Mouse (Mus musculus) neural tube, embryonic 10.5 days (tissue): ENCODE measurements around the gene Ccnl2.

Source experiments
- DNase-seq: peaks from one replicate; pipeline ENCODE4 v3.0.0-alpha.2; 2017; ENCODE audit warnings: low spot score; ENCODE audit errors: extremely low spot score

The Ccnl2 gene

GRCm38 (mm10) chr4:155863001-155863400, 50.7 kb downstream of the Ccnl2 start, which contains the start of gene Tas1r3:
Gene Tas1r3, minus strand, starts transcription at chr4:155863362.
- DNase-seq: no peak

GRCm38 (mm10) chr4:155868614-155869298, 56.5 kb downstream of the Ccnl2 start:
- DNase-seq: no peak

- DNase-seq: peak; percentile 97
Observed at GRCm38 (mm10) chr4:155869317-155870033, 57.2 kb downstream of the Ccnl2 start, which contains the start of the genes Cptp and Ints11. Gene Cptp, minus strand, starts transcription at chr4:155869440. Gene Ints11, plus strand, starts transcription at chr4:155869546.

- no peak for DNase-seq
Observed at GRCm38 (mm10) chr4:155871404-155871803, 59.1 kb downstream of the Ccnl2 start.
